Mouse (Mus musculus) liver, adult 2 months (tissue): ENCODE data around the gene Ankrd65. TPM values are rescaled to one million over a fixed set of nuclear protein-coding genes. Genes with fewer than 3 reads are reported as not detected.

ENCODE experiments used
- DNase-seq: peaks from one replicate; pipeline ENCODE4 v3.0.0-alpha.2; 2011; ENCODE audit warnings: low read depth, low spot score; ENCODE audit errors: extremely low read depth
- H3K27ac ChIP-seq: fragments of 200-500 bp; replicated peaks from 2 replicates; pipeline ENCODE4 v1.5.1; 2012; ENCODE audit warnings: low read depth, mild to moderate bottlenecking, control low read depth, inconsistent platforms, low read length; ENCODE audit not compliant: insufficient read depth
- H3K27me3 ChIP-seq: fragments of 200-500 bp; 2 replicates; pipeline ENCODE4 v1.6.1; 2012; ENCODE audit warnings: mild to moderate bottlenecking, moderate library complexity, low read length, inconsistent platforms; ENCODE audit not compliant: control insufficient read depth, insufficient read depth
- H3K36me3 ChIP-seq: fragments of 200-500 bp; 2 replicates; pipeline ENCODE4 v1.6.1; 2012; ENCODE audit warnings: low read length, inconsistent platforms; ENCODE audit not compliant: control insufficient read depth, insufficient read depth
- H3K4me1 ChIP-seq: fragments of 200-500 bp; 2 replicates; pipeline ENCODE4 v1.6.1; 2011; ENCODE audit warnings: low read length; ENCODE audit not compliant: control insufficient read depth, insufficient read depth
- H3K4me3 ChIP-seq: fragments of 200-500 bp; 2 replicates; pipeline ENCODE4 v1.5.1; 2011; ENCODE audit warnings: low read depth, mild to moderate bottlenecking, control low read depth, low read length, moderate library complexity; ENCODE audit not compliant: insufficient read depth
- H3K79me2 ChIP-seq: fragments of 200-500 bp; 2 replicates; pipeline ENCODE4 v1.6.1; 2012; ENCODE audit warnings: inconsistent platforms, mild to moderate bottlenecking, low read length, moderate library complexity; ENCODE audit not compliant: control insufficient read depth, insufficient read depth
- H3K9ac ChIP-seq: fragments of 200-500 bp; 2 replicates; pipeline ENCODE4 v1.6.1; 2012; ENCODE audit warnings: low read depth, mild to moderate bottlenecking, control low read depth, inconsistent platforms, low read length
- CTCF ChIP-seq: fragments of 200-500 bp; IDR thresholded peaks from 2 replicates; pipeline ENCODE4 v1.5.1; 2011; ENCODE audit warnings: low read depth, low read length, control low read depth
- POLR2A ChIP-seq: fragments of 200-500 bp; IDR thresholded peaks from 2 replicates; pipeline ENCODE4 v1.6.1; 2011; ENCODE audit warnings: low read length, control low read depth; ENCODE audit not compliant: insufficient read depth; ENCODE audit errors: extremely low read depth
- WGBS: fragments of 180-500 bp; shearing (Covaris S2); methylation state at CpG from one replicate; pipeline ENCODE4 v1.1.7; 2018; 5-methylcytosine and 5-hydroxymethylcytosine counted together
- polyA plus RNA-seq: library from polyadenylated mRNA; depleted of rRNA; stranded (reverse); fragments of >200 nt; gene quantifications from 2 replicates; pipeline ENCODE4 v1.2.3, GENCODE M21; 2012
- total RNA-seq: library from RNA; depleted of rRNA; stranded (reverse); fragments of >200 nt; gene quantifications from 2 replicates; pipeline ENCODE4 v1.2.3, GENCODE M21; 2014

Gene Ankrd65
- total and polyA plus RNA-seq, 2 experiments: not detected

DNA sequence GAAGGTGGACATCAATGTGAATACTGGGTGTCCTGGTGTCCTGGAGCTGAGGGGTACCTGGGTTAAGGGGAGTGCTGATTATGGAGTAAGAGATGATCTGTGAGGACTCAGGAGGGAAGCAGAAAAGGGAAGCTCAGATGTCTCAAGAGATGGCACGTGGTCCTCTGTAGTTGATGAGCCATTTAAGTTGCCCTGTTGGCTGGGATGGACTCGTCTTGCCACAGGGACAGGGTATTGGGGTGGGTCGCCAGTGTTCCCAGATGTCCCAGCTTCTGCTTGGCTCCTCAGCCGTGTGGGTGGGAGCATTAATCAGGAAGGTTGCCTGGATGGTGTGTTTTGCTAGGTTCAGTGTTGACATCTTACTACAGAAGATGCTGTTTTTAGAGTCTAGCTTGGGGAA is 43.0 kb downstream of the Ankrd65 start:
- DNase-seq: no peak
- Histone ChIP-seq H3K4me1 (peaks cover 18% of the 10 kb centered on the region), H3K36me3 (peaks cover 1% of the 10 kb centered on the region; the same call in 1 of the 2 replicates), H3K79me2 (peaks cover 8% of the 10 kb centered on the region; the same call in 1 of the 2 replicates), H3K4me3 (no peak overlapping the region), H3K27me3 (no peaks in the 10 kb centered on the region), H3K27ac (no peak overlapping the region), H3K9ac (no peak overlapping the region)
- TF ChIP-seq CTCF: no peak
- no peak for TF ChIP-seq POLR2A
- 87% methylated on average over 4 of the region's 4 CpGs for WGBS

DNA sequence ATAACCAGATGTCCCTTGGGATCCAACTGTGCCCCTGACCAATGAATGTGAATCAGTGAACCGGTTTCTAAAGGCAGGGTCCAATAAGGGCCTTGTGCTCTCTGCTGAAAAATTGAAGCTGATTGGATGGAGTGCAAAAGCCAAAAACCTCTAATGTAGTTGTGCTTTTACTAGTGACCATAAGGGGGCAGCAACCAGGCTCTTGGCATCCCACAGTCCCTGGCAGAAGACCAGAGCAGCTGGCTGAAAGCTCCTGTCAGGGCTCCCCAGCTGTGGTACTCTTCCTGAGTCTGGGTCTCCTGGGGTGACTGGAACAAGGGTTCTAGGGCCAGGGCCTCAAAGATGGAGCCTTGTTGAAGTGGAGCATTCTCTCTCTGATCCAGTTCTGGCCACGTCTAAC is 43.6 kb downstream of the Ankrd65 start:
- no peak overlapping the region; the same call in 1 of the 2 replicates for H3K27ac ChIP-seq
- H3K9ac ChIP-seq: no peak overlapping the region
- 13% methylated on average over 2 of the region's 2 CpGs for WGBS
- TF ChIP-seq CTCF: peak; percentile 80
- no peak for TF ChIP-seq POLR2A
- H3K79me2 ChIP-seq: peaks cover 8% of the 10 kb centered on the region; the same call in 1 of the 2 replicates
- H3K4me1 ChIP-seq: peaks cover 18% of the 10 kb centered on the region
- no peaks in the 10 kb centered on the region for H3K27me3 ChIP-seq
- peak; percentile 90 for DNase-seq
- H3K4me3 ChIP-seq: no peak overlapping the region
- H3K36me3 ChIP-seq: no peaks in the 10 kb centered on the region

DNA sequence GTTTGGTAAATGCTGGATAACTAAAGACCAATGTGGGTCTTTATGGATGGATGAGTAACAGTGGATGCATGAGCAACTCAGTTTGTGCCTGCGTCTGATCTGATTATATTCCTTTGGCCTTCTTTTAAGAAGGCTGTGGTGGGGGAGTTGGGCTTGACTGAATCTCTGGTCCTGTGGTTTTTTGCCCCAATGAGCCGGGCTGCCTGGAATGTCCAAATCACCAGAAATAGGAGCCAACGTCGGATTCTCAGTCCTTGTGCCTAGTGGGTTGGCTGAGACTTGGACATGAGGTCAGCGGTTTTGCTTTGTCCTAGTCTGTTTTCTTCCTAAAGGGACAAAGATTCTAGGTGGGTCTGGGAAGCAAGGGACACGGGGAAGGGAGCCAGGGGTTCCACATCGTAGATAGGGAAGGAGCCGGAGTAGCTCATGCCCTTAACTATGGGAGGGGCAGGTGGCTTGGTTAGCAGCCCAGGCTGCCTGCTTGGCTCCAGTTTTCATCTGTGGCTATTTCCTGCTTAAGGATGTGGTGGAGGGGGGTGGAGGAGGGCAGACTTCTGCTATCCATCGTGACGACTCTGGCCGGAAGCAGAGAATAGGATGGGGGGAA is 47.3 kb downstream of the Ankrd65 start:
- Histone ChIP-seq H3K36me3 (no peaks in the 10 kb centered on the region), H3K79me2 (no peaks in the 10 kb centered on the region), H3K27ac (peak overlapping the region; percentile 67), H3K27me3 (no peaks in the 10 kb centered on the region), H3K9ac (no peak overlapping the region), H3K4me3 (no peak overlapping the region), H3K4me1 (peaks cover 18% of the 10 kb centered on the region)
- 58% methylated on average over 11 of the region's 11 CpGs for WGBS
- no peak for TF ChIP-seq CTCF
- TF ChIP-seq POLR2A: no peak
- DNase-seq: no peak

DNA sequence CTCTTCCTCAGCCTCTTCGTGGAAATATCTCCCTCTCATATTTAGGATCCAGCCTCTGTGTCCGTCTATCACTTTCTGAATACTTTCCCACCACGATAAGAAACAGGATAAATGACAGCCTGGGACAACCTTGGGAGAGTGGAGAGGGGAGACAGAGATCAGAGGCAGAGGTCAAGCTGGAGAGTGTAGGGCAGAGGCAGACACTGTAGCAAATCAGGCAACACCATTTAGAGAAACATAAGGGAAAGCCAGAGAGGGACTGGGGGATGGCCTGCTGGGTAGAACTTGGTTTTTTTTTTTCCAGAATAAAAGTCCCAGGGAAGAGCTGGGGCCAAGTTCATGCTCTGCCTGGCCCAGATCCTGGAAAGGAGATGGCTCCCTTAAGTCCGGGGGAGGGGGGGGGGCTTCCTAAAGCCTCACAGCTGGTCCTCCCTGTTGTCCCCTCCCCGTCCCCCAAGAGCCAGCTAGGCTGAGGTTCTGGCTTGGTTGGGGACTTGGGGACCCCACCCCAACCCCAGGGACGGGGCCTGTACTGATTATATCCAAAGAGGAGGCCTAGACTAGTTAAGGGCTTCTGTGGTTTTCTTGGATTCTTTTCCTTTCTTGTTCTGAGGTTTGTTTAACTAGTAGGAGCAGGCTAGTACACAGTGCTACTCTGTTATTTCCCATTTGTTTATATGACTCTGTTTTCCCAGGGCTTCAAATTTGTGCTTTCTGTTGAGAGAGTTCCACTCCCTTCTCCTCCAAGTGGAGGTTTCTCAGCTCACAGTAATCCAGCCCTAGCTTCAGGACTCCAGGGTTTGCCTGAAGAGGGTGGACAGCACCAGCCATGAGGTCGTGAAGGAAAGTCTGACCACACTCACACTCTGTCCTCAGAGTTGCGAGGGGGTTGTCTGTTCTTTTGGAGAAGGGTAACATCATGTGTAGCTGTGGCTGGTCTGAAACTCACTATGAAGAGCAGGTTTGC is 48.2 kb downstream of the Ankrd65 start:
- Histone ChIP-seq H3K27me3 (no peaks in the 10 kb centered on the region), H3K9ac (no peak overlapping the region), H3K4me3 (no peak overlapping the region), H3K27ac (peak overlapping the region; percentile 67), H3K36me3 (no peaks in the 10 kb centered on the region), H3K4me1 (peaks cover 10% of the 10 kb centered on the region), H3K79me2 (no peaks in the 10 kb centered on the region)
- TF ChIP-seq CTCF (no peak), POLR2A (no peak)
- no peak for DNase-seq
- WGBS: 69% methylated on average over 8 of the region's 8 CpGs

DNA sequence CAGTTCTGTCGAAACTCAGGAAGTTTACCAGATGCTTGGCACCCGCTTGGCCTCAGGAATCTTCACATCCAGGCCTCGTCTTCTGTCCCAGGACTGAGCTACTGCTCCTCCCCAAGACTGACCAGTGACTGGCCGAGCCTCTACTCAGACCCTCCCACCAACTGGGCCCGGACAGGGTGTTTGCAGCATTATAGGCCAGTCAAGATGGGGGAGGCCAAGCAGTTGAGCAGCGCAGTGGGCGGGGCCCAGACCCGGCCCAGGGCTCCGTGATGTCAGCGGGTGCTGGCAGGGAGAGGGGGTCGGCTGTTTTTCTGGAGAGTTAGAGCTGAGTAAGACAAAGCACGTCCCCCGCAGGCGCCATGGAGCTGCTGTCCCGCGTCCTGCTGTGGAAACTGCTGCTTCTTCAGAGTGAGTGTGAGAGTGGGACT is 49.3 kb downstream of the Ankrd65 start, which contains the start of gene Mxra8:
Gene Mxra8, plus strand, starts transcription at position 198 of the 428 bp plus-strand sequence.
- WGBS: 45% methylated on average over 16 of the region's 16 CpGs
- TF ChIP-seq POLR2A: no peak
- no peak for TF ChIP-seq CTCF
- peak within 1 kb of the TSS; percentile 52 for H3K4me3 ChIP-seq

More for the DNA sequence above, 49.3 kb downstream of the Ankrd65 start, which contains the start of gene Mxra8:
- Histone ChIP-seq H3K27ac (peak within 1 kb of the TSS; percentile 61), H3K27me3 (no peaks in the 10 kb centered on the region), H3K79me2 (no peaks in the 10 kb centered on the region), H3K4me1 (peaks cover 7% of the 10 kb centered on the region), H3K9ac (peak within 1 kb of the TSS; percentile 59), H3K36me3 (no peaks in the 10 kb centered on the region)
- peak; percentile 47 for DNase-seq
